Mouse (Mus musculus) lung, adult 2 months (tissue): ENCODE results near the gene Atg101.

Experiments
- CTCF ChIP-seq: fragments of 200-500 bp; IDR thresholded peaks from 2 replicates; pipeline ENCODE4 v1.5.1; 2011; ENCODE audit warnings: mild to moderate bottlenecking, low read length, control low read depth; ENCODE audit not compliant: insufficient read depth
- POLR2A ChIP-seq: fragments of 200-500 bp; IDR thresholded peaks from 2 replicates; pipeline ENCODE4 v1.6.1; 2011; ENCODE audit warnings: low read depth, mild to moderate bottlenecking, control low read depth, low read length, borderline replicate concordance; ENCODE audit errors: extremely low read depth

DNA sequence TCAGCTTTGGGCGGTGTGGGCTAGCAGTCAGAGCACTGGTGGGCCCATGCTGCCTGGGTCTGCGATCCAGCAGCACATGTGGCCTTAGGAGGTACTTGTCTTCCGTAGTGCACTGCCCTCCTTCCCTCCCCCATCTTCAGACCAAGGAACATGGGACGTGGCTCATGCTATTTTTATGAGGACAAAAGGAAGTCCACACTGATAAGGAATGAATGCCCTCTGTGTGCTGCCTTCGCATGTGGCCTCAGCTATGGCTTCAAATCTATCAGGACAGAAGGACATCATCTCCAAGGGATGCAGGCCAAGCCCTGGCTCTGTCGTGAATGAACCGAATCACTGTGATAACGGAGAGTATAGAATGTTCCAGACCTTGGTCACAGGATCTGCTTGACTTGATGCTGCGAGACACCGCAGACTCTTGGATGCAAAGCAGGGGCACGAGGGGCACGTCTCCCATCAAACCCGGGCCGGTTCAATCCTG lies 15.4 kb downstream of the Atg101 start:
- TF ChIP-seq CTCF (no peak), POLR2A (no peak)
